Mouse (Mus musculus): Measurements from ENCODE around the gene Vps26c.

DNA sequence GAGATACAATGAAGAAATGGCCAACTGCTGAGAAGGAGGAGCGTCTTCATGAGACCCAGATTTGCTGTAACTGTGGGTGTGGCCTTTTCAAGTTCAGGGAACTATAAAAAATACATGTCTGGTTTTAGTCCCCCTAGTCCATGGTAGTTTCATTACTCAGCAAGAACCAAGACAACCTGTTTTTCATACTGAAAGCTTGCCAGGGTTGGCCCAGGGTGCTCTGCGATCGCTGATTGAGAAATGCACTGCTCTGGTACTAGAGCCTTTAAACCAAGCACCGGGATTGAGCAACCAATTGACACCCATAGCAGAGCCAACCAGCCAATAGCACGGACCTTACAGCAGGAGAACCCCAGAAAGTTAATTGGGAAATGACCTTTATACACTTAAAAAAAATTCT, 29.6 kb upstream of the Vps26c start:
- TF ChIP-seq CTCF (conservative IDR thresholded peaks at IDR 0.05; ENCODE audit: low read length) (no peak), POU5F1 (IDR thresholded peaks at IDR 0.05; ENCODE audit: borderline replicate concordance, low read length) (no peak), NANOG (IDR thresholded peaks at IDR 0.05; ENCODE audit: borderline replicate concordance, low read length) (no peak)

All from E14TG2a.4 (cell line).